Mouse (Mus musculus) liver, adult 2 months (tissue): Measurements from ENCODE around the gene Styxl1.

Experiments
- CTCF ChIP-seq: fragments of 200-500 bp; IDR thresholded peaks from 2 replicates; pipeline ENCODE4 v1.5.1; 2011; ENCODE audit warnings: low read depth, low read length, control low read depth
- POLR2A ChIP-seq: fragments of 200-500 bp; IDR thresholded peaks from 2 replicates; pipeline ENCODE4 v1.6.1; 2011; ENCODE audit warnings: low read length, control low read depth; ENCODE audit not compliant: insufficient read depth; ENCODE audit errors: extremely low read depth

GRCm38 (mm10) chr5:135729351-135729750 is 48.8 kb downstream of the Styxl1 start:
- TF ChIP-seq POLR2A (no peak), CTCF (no peak)
